Mouse (Mus musculus): ENCODE measurements around the gene Prps1.
A peak's percentile ranks its signal among the peaks of the same experiment; 100 is the strongest.
"Not testable (repeated sequence)": the region's sequence is repeated elsewhere in the genome, so short reads cannot be mapped to it uniquely, and the experiment has no call there.

Gene Prps1

DNA sequence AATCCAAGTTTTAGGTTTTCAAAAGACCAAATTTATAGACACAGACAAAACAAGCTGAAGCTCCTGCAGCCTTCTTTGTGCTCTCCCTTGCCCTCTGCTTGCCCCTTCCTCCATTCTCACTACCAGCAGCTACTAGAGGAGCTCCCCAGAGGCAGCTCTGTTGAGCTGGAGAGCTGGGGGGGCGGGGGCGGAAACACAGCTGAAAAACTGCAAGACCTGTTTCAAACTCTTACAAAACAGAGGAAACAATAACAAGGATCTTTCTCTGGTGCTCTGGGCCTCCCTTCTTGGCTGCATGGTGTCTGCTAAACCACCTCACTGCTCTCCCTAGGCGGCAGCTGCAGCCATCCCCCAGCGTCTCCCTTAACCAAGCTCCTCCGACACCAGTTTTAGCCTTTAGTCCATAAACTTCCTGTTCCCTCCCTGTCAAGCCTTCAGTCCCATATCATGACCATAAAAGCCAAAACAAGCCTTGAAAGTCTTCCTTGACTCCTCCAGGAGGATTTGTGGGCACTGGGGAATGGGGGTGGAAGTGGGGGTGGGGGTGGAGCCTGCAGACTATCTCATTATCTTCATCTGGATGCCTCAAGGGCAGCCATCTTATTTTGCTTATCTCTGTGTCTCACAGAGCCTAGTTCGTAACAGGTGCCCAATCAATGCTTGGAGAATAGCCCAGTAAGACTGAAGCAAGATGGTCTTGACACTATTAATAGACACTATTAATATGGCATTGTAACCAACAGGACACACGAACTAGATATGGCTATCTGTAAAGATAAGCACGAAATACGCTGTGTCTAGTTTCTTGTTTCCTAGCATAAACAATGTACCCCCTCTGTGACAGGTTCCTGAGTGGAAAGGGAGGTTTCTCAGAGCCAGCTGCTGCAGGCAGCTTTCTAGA lies 45.2 kb downstream of the Prps1 start:
- peak in 1 of 2 experiments; percentile 18 for DNase-seq

GRCm38 (mm10) chrX:140503905-140504304 lies 47.5 kb downstream of the Prps1 start:
- DNase-seq = peak; percentile 67 to 77

DNA sequence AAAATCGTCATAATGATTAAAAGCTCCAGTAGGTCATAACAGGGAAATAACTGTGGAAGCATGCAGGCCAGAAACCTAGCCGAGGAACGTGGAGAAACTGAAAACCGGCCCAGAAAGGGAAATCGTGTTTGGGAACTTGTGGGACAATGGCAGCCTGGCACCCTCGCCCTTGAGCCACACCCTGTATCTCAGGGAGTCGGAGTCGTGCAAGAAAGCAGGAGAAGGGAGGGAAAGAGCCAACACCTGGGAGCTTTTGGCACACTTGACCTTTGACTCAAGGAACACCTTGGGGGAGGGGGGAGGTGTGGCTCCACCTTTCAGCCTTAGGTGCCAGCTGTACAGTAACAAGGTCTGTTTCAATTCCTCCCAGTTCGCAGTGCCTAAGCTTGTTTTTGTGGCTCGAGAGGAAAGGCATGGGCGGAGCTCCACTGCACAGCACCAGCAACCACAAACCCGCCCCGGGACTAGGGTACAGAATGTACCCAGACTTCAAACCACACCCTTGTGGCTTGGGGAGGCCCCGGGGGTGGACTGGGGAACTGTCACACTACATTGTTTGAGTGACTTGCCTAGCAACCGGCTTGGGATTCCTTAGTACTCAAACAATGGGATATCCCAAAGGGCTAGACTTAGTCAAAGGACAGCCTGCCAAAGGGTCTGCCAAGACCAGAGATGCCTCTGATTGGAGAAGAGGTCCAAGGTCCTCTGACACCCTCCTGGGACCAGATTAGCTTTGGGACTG lies 49.3 kb downstream of the Prps1 start:
- peak; percentile 13 to 38 for DNase-seq

GRCm38 (mm10) chrX:140506436-140507180 lies 50.2 kb downstream of the Prps1 start:
- no peak for DNase-seq

DNA sequence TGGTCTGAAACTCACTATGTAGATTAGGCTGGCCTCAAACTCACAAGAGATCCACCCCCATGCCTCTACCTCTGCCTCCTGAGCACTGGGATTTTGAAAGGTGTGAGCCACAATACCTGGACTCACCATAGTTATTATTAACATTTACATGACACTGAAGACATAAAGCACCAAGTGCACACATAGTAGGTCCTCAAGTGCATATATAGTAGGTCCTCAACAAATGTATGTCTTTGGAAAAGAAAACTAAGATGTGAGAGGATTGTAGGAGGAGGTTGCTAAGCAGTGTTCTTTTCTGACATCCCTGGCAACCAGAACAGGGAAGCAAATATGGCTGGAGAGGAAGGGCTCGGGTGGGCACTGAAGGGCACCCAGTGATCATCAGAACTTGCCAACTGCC lies 51.0 kb downstream of the Prps1 start:
- DNase-seq = no peak

- DNase-seq = not testable (repeated sequence)
Measured at GRCm38 (mm10) chrX:140508791-140509190, 52.4 kb downstream of the Prps1 start.

- DNase-seq = peak in 1 of 2 experiments; percentile 34
Measured at GRCm38 (mm10) chrX:140509817-140510216, 53.4 kb downstream of the Prps1 start.

DNA sequence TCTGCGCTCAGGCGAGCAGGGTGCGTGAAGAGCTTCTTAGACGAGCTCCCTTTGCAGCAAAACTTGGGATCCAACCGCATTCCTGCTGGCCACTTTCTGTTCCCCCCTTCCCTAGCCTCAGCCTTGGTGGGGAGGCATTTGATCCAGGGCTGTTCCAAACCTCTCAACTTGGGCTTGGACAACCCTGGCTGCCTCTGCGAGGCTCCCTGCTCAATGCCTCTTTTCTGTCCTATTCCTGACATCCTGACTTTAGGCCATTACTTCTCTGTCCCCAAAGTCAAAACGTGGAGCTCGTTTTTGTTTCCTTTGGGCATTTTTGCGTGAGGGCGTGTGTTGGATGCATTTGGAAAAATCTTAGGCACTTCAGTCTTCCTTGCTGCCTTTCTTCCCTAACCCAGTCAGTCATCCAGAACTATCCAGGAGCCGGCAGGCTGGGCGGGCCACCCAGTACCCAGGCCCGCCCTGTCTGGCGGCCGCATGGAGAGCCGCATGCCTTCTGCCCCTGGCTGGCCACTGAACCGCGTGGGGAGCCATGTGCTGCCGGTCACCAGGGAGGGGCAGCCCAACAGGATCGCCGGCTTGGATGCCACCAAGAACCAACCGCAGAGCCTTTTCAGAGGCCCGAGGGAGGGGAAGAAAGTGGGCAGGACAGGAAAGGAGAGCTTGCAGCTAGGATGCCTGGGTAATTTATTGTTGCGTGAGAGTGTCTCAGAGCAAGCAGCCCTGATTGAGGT lies 54.5 kb downstream of the Prps1 start:
- peak; percentile 74 to 86 for DNase-seq

GRCm38 (mm10) chrX:140511687-140512651 lies 55.6 kb downstream of the Prps1 start:
- DNase-seq = no peak

DNA sequence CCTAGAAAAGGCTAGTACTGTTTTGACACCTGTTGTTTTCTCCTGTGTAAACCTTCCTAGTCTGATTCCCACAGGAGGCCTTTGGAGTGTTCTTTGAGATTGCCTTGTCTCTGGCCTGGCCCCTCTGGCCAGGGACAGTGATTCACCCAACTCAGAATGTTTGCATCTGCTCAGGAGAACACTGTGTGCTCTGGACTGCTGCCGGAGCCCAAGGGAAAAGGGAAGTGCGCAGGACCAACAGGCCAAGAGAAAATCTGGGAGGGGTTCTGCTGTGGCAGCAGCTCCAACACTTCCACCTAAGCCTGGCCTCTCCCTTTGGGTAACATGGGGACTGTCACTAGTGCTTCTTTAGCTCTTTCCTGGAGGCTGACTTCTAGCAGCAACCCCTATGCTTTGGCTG lies 57.0 kb downstream of the Prps1 start:
- no peak for DNase-seq

DNA sequence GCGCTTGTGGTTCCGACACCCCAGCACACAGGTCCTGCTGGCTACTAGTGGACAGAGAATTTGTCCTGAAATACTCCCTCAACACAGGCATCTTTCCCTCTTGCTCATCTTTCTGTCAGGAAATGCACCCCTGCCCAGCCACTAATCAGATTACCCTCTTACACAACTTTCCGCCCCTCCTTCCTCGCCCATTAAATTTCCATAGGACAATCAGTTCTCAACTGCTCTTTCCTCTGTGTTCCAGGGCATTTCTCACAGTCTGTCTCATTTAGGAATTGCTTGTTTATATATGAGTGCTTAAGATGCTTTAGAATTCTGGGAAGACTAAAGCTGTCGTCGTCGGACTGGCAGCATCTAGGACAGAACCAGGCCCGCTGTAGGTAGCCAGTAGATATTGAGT lies 61.9 kb downstream of the Prps1 start:
- no peak for DNase-seq

- DNase-seq = peak; percentile 90 to 94
Measured at GRCm38 (mm10) chrX:140520146-140521102, 64.0 kb downstream of the Prps1 start.

GRCm38 (mm10) chrX:140522071-140522765 lies 65.8 kb downstream of the Prps1 start:
- DNase-seq = peak; percentile 36 to 61

- DNase-seq = no peak
Measured at GRCm38 (mm10) chrX:140524231-140524630, 67.8 kb downstream of the Prps1 start.

All from kidney, postnatal 4 days (tissue).